Mouse (Mus musculus): ENCODE data around the gene Bhlha15. TPM values are rescaled to one million over a fixed set of nuclear protein-coding genes. Genes with fewer than 3 reads are reported as not detected.

Gene Bhlha15
- total RNA-seq, 4 experiments from 2014 or later, result not detected

DNA sequence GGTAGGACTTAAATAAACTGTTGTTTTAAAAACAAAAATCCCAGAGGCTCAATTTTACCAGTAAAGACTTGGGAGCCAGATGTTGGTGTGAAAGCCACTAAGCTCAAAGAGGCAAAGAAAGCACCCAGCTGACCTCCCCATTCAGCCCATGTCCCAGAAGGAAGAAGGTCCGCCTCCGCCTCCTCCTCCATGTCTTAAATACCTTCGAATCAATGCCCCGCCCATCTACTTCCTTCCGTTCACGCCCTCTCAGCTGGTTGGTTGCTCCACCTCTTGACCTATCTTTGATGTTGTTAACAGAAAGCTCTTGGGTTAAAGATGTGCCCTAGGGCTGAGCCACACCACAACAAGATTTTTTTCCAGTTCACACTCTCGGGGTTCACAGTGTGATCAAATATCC, 40.1 kb downstream of the Bhlha15 start:
- no peak for DNase-seq (ENCODE audit: low spot score in 2 of 2)

DNA sequence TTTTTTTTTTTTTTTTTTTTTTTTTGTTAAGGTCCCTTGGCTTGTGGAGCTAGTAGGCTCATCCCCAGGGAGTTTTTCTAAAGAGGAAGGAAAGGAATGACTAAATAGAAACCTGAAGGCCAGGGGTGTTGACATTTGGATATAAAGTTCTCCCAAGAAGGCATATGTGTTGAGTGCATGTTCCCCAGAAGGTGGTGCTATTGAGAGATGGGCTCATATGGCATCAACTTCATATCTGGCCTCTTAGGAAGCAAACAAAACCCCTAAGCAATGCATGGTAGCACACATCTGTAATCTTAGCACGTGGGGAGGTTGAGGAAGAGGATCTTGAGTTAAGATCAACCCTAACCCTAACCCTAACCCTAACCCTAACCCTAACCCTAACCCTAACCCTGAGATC, 41.3 kb downstream of the Bhlha15 start:
- no peak for DNase-seq (ENCODE audit: low spot score in 2 of 2)

DNA sequence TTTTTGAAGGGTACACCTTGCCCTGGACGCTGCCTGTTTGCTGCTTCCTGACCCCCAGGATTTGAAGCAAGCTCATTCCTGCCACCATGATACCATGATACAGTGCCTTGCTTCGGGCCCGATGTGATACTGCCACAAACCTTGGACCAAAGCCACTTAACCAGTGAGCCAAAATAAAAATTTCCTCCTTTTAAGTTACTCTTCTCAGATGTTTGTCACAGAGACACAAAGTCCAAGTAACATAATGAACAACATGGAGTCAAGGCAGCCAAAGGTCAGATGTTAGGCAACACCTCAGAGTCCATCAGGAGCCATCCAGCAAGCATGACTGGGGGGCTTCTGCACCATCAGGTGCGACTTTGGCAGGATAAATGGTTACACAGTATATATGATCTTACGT, 42.4 kb downstream of the Bhlha15 start:
- no peak for DNase-seq (ENCODE audit: low spot score in 2 of 2)

DNA sequence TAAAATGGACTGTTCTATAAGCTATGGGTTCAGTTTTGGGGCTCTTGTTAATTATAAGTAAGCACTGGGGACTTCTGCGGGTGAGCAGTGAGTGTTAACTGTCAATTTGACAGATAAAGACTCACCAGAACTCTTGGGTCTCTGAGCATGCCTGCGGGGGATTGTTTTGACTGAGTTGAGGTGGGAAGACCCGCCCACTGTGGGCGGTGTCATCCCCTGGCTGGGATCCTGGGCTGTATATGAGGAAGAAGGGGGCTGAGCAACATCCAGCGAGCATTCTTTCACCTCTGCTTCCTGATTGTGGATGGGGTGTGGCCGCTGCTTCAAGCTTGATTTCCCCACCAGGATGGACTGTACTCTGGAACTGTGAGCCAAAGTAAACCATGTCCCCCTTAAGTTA, 44.1 kb downstream of the Bhlha15 start:
- no peak for DNase-seq (ENCODE audit: low spot score in 2 of 2)

DNA sequence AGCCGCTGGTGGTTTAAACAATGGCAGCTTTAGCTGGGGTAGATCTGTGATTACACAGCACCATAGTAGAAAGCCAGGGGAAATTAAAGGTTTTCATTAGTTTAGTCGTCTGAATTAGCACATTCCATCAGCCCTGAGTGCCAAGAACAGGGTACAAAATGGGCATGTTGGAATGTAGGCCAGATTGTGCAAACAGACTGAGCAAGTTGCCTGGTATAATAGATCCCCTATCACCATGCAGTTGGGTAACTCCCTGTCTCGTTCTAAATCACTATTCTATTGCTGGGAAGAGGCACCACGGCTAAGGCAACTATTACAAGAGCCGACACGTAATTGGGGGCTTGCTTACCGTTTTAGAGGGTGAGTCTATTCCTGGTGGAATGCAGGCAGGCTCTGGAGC, 44.6 kb downstream of the Bhlha15 start:
- DNase-seq (ENCODE audit: low spot score in 2 of 2), result no peak

DNA sequence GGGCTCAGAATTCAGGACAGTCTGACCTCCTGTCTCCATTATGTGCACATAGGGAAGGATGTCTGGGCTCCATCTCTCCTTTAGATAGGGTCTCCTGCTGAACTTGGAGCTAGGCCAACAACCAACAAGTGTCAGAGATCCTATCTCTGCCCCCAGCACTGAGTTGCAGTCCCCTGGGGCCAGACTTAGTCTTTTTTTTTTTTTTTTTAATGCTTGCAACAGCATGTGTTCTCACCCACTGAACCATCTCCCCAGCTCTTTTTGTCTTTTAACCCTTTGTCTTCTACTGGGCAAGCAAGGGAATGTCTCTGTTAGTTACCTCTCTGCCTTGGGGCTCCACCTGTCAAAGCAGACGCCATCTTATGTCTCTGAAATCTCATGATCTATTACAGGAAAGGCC, 48.9 kb downstream of the Bhlha15 start:
- no peak for DNase-seq (ENCODE audit: low spot score in 2 of 2)

Other genes starting within 250 kb of the Bhlha15 start
- 10 to 100 TPM; 43.3 to 56.5 (median 44.4) TPM for gene Ccz1, start 175.4 kb upstream of the Bhlha15 start, total RNA-seq (2022)
- not detected for gene Ocm, start 163.6 kb upstream of the Bhlha15 start, total RNA-seq (2022)
- gene Lmtk2, start 89.8 kb upstream of the Bhlha15 start, total RNA-seq (2022), result 10 to 100 TPM; 27.0 to 32.6 (median 28.3) TPM
- gene Tecpr1, start 33.3 kb downstream of the Bhlha15 start, total RNA-seq (2022), result 10 to 100 TPM; 15.1 to 16.4 (median 15.7) TPM
- gene Bri3, start 54.2 kb downstream of the Bhlha15 start, total RNA-seq (2022), result 10 to 100 TPM; 35.7 to 43.3 (median 40.9) TPM
- gene Baiap2l1, start 167.8 kb downstream of the Bhlha15 start, total RNA-seq (2022), result under 1 TPM; 0.27 to 0.48 (median 0.37) TPM